Mouse (Mus musculus): ENCODE results near the gene Smim6. TPM values are rescaled to one million over a fixed set of nuclear protein-coding genes. Genes with fewer than 3 reads are reported as not detected.

Gene Smim6
- 0.86 and 1.5 TPM in 2 replicates for polyA plus RNA-seq (2012; rRNA removed)

- DNase-seq (ENCODE audit: low read depth): no peak
Measured at GRCm38 (mm10) chr11:115911632-115912376, at the start of gene Smim6. Smim6 (plus strand) TSS chr11:115912017.

DNA sequence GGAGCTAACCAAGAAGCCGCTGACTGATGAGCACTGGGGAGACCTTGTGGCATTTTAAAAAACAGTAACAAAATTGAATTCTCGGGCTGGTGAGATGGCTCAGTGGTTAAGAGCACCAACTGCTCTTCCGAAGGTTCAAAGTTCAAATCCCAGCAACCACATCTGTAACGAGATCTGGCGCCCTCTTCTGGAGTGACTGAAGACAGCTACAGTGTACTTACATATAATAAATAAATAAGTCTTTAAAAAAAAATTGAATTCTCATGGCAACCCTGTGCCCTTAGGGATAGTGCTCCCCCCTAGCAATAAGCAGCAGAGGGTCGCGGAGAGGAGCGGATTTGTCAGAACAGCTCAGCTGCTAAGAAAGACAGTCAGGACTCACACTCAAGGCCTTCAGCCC is 47.9 kb upstream of the Smim6 start:
- DNase-seq (ENCODE audit: low read depth): no peak

- DNase-seq (ENCODE audit: low read depth): peak; percentile 12
Measured at GRCm38 (mm10) chr11:115869393-115869792, 42.4 kb upstream of the Smim6 start.

DNA sequence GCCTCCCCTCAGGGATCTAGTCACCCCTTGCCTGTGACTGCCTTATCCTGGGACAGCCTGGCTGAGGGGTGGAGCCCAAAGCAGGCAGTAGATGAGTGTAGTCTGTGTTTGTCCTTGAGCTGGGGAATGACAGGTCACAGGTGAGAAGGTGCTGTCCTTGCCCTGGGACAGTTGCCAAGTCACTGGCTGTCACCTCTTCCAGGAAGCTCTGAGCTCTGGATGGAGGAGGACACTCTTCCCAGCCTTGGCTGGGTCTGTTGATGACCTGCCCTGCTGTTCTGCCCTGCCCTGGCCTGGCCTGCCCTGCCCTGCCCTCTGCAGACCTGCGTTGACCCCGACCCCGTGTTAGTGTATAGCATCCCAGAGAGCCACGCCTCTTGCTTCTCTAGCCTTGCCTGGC is 39.4 kb upstream of the Smim6 start:
- no peak for DNase-seq (ENCODE audit: low read depth)

GRCm38 (mm10) chr11:115875935-115876334 is 35.9 kb upstream of the Smim6 start:
- DNase-seq (ENCODE audit: low read depth): no peak

GRCm38 (mm10) chr11:115876438-115876837 is 35.4 kb upstream of the Smim6 start:
- DNase-seq (ENCODE audit: low read depth): no peak

GRCm38 (mm10) chr11:115877174-115877755 is 34.6 kb upstream of the Smim6 start:
- DNase-seq (ENCODE audit: low read depth): no peak

DNA sequence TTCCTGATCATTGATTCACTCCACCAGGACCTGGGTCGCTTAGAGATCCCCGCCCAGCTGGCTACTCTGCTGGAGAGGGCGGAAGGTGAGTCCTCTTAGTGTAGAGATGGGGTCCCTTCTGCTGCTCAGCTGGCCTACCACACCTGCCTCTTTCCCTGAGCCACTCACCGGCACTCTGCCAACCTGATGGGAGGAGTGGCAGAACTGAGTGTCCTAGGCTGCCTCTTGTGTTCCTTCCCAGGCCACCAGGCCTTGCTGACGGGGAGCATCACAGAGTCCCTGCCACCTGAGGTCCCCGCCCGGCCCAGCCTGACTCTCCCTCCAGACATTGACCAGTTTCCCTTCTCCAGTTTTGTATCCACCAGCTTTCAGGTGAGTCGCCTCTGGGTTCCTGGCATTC is 33.7 kb upstream of the Smim6 start:
- DNase-seq (ENCODE audit: low read depth): no peak

GRCm38 (mm10) chr11:115881002-115881401 is 30.8 kb upstream of the Smim6 start:
- DNase-seq (ENCODE audit: low read depth): no peak

DNA sequence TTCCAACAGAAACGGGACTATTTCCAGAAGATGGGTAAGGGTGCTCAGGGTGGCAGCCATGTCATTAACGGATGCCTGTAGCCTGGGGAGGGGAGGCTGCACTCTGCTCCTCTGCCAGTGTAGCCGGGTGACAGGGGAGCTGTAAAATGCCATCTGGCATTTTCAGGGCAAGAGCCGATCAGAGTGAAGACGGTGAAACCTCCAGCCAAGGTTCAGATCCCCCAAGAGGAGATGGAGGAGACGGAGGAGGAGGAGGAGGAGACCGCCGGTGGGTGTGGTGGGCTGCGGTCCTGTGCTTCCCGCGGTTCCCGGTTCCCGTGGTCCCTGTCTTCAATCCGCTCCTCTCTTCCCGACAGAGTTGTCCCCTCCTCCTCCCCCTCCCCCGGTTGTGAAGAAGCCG is 28.6 kb upstream of the Smim6 start:
- no peak for DNase-seq (ENCODE audit: low read depth)

DNA sequence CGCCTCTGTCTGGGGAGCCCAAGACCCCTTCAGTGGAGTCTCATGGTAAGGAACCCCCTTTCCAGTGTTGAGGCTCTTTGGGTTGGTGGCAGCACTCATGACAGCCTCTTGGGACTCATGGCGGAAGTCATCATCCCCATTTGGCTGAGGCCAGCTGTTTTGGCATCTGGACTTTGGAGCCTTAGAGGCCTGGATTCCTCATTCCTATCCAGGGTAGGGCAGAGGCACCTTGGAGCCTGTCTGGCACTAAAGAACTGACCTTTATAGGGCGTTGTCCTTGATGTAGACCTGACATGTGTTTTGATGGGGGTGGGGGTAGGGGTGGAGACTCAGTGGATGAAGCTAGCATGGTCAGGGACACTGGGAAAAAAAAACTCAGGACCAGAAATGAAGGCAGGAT is 27.5 kb upstream of the Smim6 start:
- no peak for DNase-seq (ENCODE audit: low read depth)

DNA sequence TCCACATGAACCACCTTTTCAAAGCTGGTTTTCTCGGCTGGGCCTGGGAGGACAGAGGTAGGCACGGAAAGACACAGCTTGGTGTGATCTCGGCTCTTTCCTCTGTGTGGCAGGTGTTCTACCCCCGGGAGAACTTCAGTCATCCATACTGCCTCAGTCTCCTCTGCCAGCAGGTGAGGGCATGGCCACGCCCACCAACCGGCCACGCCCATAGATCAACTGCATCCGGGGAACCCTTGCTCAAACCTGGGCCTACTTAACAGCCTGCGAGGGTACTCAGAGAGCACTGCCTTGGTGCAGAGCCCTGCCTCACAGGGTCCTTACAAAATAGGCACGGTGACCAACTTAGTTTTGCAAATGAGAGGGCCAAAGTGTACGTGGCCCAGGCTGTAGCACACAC is 26.5 kb upstream of the Smim6 start:
- no peak for DNase-seq (ENCODE audit: low read depth)

DNA sequence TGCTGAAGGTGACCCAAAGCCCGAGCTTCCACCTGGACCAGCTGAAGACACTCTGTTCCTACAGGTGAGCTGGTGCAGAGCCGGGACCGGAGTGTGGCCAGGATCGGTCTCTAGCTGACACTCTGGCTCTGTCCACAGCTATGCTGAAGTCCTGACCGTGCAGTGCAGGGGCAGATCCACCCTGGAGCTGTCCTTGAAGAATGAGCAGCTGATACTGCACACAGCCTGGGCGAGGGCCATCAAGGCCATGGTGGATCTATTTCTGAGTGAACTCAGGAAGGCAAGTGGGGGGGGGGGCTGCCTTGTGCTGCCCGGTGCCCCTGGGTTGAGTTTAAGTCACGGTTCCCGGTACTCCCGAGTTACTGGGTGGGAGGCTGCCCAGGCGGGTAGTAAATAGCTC is 25.4 kb upstream of the Smim6 start:
- no peak for DNase-seq (ENCODE audit: low read depth)

GRCm38 (mm10) chr11:115888020-115888419 is 23.8 kb upstream of the Smim6 start:
- no peak for DNase-seq (ENCODE audit: low read depth)

DNA sequence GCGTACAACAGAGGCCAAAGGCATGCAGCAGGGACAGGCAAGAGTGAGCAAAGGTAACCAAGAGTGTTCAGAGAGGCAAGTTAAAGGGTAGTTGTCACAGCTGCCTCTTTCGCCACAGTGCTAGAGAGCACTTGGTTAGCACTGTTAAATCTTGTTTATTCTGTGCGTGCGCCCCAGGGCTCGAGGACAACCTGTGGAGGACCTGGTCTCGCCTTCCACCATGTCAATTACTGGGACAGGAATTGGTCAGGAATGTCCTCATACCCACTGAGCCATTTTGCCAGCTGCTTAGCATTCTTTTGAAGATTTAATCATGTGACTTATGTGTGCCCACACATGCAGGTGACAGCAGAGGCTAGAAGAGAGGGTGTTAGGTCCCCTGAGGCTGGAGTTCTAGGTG is 22.7 kb upstream of the Smim6 start:
- no peak for DNase-seq (ENCODE audit: low read depth)

- no peak for DNase-seq (ENCODE audit: low read depth)
Measured at GRCm38 (mm10) chr11:115892213-115892612, 19.6 kb upstream of the Smim6 start.

DNA sequence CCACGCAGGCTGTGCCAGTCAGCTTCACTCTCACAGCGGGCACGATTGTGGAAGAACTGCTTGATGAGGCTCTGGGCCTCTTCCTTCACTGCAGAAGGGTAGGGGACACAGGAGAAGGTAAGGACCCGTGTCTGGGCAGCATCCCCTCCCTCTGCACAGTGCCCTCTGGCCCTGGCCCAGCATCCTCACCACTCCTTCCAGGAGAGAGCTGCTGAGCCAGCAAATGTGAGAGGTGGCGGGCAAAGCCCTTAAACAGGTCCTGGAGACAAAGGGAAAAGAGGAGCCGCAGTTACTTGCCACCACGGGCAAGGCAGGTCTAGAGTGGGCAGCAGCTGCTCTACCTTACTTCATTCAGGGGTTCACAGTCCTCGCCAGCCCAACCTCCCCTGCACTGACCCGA is 18.7 kb upstream of the Smim6 start:
- no peak for DNase-seq (ENCODE audit: low read depth)

GRCm38 (mm10) chr11:115894755-115895520 is 16.9 kb upstream of the Smim6 start:
- DNase-seq (ENCODE audit: low read depth): no peak

GRCm38 (mm10) chr11:115898446-115898845 is 13.4 kb upstream of the Smim6 start:
- DNase-seq (ENCODE audit: low read depth): no peak

DNA sequence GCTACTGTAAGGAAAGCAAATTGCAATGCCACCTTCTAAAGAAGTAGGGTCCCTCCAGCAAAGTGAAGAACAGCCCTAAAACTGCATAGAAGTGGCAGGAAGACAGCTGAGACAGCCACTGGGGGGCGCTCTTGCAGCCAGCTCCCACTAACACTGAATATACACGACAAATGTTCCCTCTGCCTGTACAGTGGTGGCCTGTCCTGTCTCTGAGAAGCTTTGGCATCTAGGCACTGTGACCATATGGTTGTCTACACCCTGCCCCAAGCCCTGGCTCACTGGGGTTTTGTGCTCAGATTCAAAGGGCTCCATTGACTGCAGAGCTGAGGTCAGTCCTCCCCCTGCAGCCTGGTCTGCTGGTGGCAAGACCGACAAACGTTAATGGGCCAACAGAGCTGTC is 12.9 kb upstream of the Smim6 start:
- DNase-seq (ENCODE audit: low read depth): no peak

GRCm38 (mm10) chr11:115899486-115900266 is 12.1 kb upstream of the Smim6 start, which contains the start of gene Smim5:
Smim5 (plus strand) TSS chr11:115899966.
- no peak for DNase-seq (ENCODE audit: low read depth)

Data from gonadal fat pad, adult 2 months (tissue).